Mouse (Mus musculus) hindbrain, embryonic 11.5 days (tissue): Measurements from ENCODE around the gene Cdc42. TPM values are rescaled to one million over a fixed set of nuclear protein-coding genes. Genes with fewer than 3 reads are reported as not detected.

ENCODE experiments used
- ATAC-seq: fragments of 200-750 bp; cut with Nextera tagmentation; 2 replicates; pipeline ENCODE4 v1.8.0; 2017; ENCODE audit warnings: mild to moderate bottlenecking, moderate TSS enrichment, moderate library complexity; ENCODE audit not compliant: low FRiP score
- DNase-seq: peaks from one replicate; pipeline ENCODE4 v3.0.0-alpha.2; 2015; ENCODE audit warnings: low spot score
- H3K27ac ChIP-seq: fragments of 300-500 bp; sonication (generic); 2 replicates; pipeline ENCODE4 v1.5.1; 2014; ENCODE audit warnings: mild to moderate bottlenecking, low read depth, low read length
- H3K27me3 ChIP-seq: fragments of 300-500 bp; sonication (generic); 2 replicates; pipeline ENCODE4 v1.6.1; 2014; ENCODE audit warnings: mild to moderate bottlenecking, low read length, moderate library complexity, mixed read lengths; ENCODE audit not compliant: control insufficient read depth, insufficient read depth
- H3K36me3 ChIP-seq: fragments of 300-500 bp; sonication (generic); 2 replicates; pipeline ENCODE4 v1.6.1; 2014; ENCODE audit warnings: mild to moderate bottlenecking, low read length, moderate library complexity, mixed read lengths; ENCODE audit not compliant: control insufficient read depth, insufficient read depth
- H3K4me1 ChIP-seq: fragments of 300-500 bp; sonication (generic); replicated peaks from 2 replicates; pipeline ENCODE4 v1.6.1; 2014; ENCODE audit warnings: low read length, mixed read lengths; ENCODE audit not compliant: control insufficient read depth, insufficient read depth
- H3K4me2 ChIP-seq: fragments of 300-500 bp; sonication (generic); replicated peaks from 2 replicates; pipeline ENCODE4 v1.6.1; 2014; ENCODE audit warnings: mild to moderate bottlenecking, low read depth, low read length
- H3K4me3 ChIP-seq: fragments of 300-500 bp; sonication (generic); 2 replicates; pipeline ENCODE4 v1.5.1; 2014; ENCODE audit warnings: low read depth, low read length
- H3K9ac ChIP-seq: fragments of 300-500 bp; sonication (generic); 2 replicates; pipeline ENCODE4 v1.6.1; 2014; ENCODE audit warnings: low read depth, low read length
- H3K9me3 ChIP-seq: fragments of 300-500 bp; sonication (generic); 2 replicates; pipeline ENCODE4 v1.6.1; 2016; ENCODE audit warnings: low read length; ENCODE audit not compliant: control insufficient read depth
- WGBS: fragments of 180-500 bp; shearing (Covaris S2); extraction: QIAGEN DNeasy Blood & Tissue Kit; methylation state at CpG from one replicate; pipeline ENCODE4 v1.1.7; 2014; 5-methylcytosine and 5-hydroxymethylcytosine counted together
- polyA plus RNA-seq: library from polyadenylated mRNA; unstranded; fragments of >200 nt; fragmentation: Nextera tagmentation; extraction: Ambion mirVana; gene quantifications from 2 replicates; pipeline ENCODE4 v1.2.1, GENCODE M21; 2014

The Cdc42 gene
- polyA plus RNA-seq, 1 experiment from 2014 or later = 692 TPM

- ATAC-seq (peak; percentile 58), DNase-seq (peak; percentile 56)
- Histone ChIP-seq H3K9ac (peak overlapping the region; percentile 67), H3K27ac (peak overlapping the region; percentile 56), H3K4me1 (peaks cover 14% of the 10 kb centered on the region), H3K9me3 (no peaks in the 10 kb centered on the region), H3K4me3 (peak overlapping the region; percentile 61), H3K27me3 (peaks cover 55% of the 10 kb centered on the region), H3K36me3 (no peaks in the 10 kb centered on the region), H3K4me2 (peak overlapping the region; percentile 98)
- WGBS = 2% methylated on average over 22 of the region's 22 CpGs
These were observed 79.1 kb downstream of the Cdc42 start for GRCm38 (mm10) chr4:137278144-137279040.

GRCm38 (mm10) chr4:137277600-137278143, 79.8 kb downstream of the Cdc42 start:
- 0% methylated on average over 33 of the region's 71 CpGs for WGBS
- peak overlapping the region; percentile 56 for H3K27ac ChIP-seq
- peaks cover 14% of the 10 kb centered on the region for H3K4me1 ChIP-seq
- H3K9ac ChIP-seq = peak overlapping the region; percentile 67
- peak overlapping the region; percentile 98 for H3K4me2 ChIP-seq
- H3K36me3 ChIP-seq = no peaks in the 10 kb centered on the region
- peak overlapping the region; percentile 61 for H3K4me3 ChIP-seq
- DNase-seq (no peak), ATAC-seq (no peak)
- H3K9me3 ChIP-seq = no peaks in the 10 kb centered on the region
- peaks cover 52% of the 10 kb centered on the region for H3K27me3 ChIP-seq

GRCm38 (mm10) chr4:137277166-137277513, 80.4 kb downstream of the Cdc42 start, which contains the start of gene Wnt4:
Wnt4 (plus strand) TSS chr4:137277489.
- H3K27me3 ChIP-seq = peaks cover 47% of the 10 kb centered on the region
- peak within 1 kb of the TSS; percentile 98 for H3K4me2 ChIP-seq
- no peaks in the 10 kb centered on the region for H3K36me3 ChIP-seq
- WGBS = 1% methylated on average over 21 of the region's 45 CpGs
- DNase-seq (peak; percentile 74), ATAC-seq (peak; percentile 73)
- H3K4me3 ChIP-seq = peak within 1 kb of the TSS; percentile 61
- peak within 1 kb of the TSS; percentile 67 for H3K9ac ChIP-seq
- H3K9me3 ChIP-seq = no peaks in the 10 kb centered on the region
- peaks cover 14% of the 10 kb centered on the region for H3K4me1 ChIP-seq
- H3K27ac ChIP-seq = peak within 1 kb of the TSS; percentile 56

- Histone ChIP-seq H3K4me2 (peak overlapping the region; percentile 98), H3K4me1 (peaks cover 14% of the 10 kb centered on the region), H3K27me3 (peaks cover 45% of the 10 kb centered on the region), H3K27ac (no peak overlapping the region), H3K9ac (peak overlapping the region; percentile 67), H3K9me3 (no peaks in the 10 kb centered on the region), H3K36me3 (no peaks in the 10 kb centered on the region), H3K4me3 (peak overlapping the region; percentile 61)
- no peak for DNase-seq
- ATAC-seq = peak; percentile 30; the same call in 1 of the 2 replicates
- 2% methylated on average over 44 of the region's 46 CpGs for WGBS
These were observed 80.9 kb downstream of the Cdc42 start for GRCm38 (mm10) chr4:137276443-137277165.

- no peak overlapping the region for H3K9ac ChIP-seq
- H3K27me3 ChIP-seq = peaks cover 35% of the 10 kb centered on the region
- H3K27ac ChIP-seq = no peak overlapping the region
- WGBS = 9% methylated on average over 6 of the region's 6 CpGs
- no peak overlapping the region for H3K4me3 ChIP-seq
- no peak for DNase-seq
- no peaks in the 10 kb centered on the region for H3K9me3 ChIP-seq
- H3K4me1 ChIP-seq = peaks cover 14% of the 10 kb centered on the region
- ATAC-seq = no peak
- H3K36me3 ChIP-seq = no peaks in the 10 kb centered on the region
- no peak overlapping the region for H3K4me2 ChIP-seq
These were observed 83.2 kb downstream of the Cdc42 start for GRCm38 (mm10) chr4:137274304-137274703.

GRCm38 (mm10) chr4:137271856-137272255, 85.7 kb downstream of the Cdc42 start:
- no peak for DNase-seq
- Histone ChIP-seq H3K4me2 (no peak overlapping the region), H3K4me3 (no peak overlapping the region), H3K27ac (no peak overlapping the region), H3K36me3 (no peaks in the 10 kb centered on the region), H3K9ac (no peak overlapping the region), H3K9me3 (no peaks in the 10 kb centered on the region), H3K27me3 (peaks cover 16% of the 10 kb centered on the region), H3K4me1 (peaks cover 4% of the 10 kb centered on the region)
- 82% methylated on average over 8 of the region's 8 CpGs for WGBS
- no peak for ATAC-seq

Other genes with a start within 250 kb of the Cdc42 start
- gene Wnt4, start 80.2 kb downstream of the Cdc42 start, polyA plus RNA-seq = 2.2 and 3.5 TPM in 2 replicates
- gene Cela3a, start 52.1 kb upstream of the Cdc42 start, polyA plus RNA-seq = not detected in 2 replicates
- gene Cela3b, start 72.8 kb upstream of the Cdc42 start, polyA plus RNA-seq = not detected in 2 replicates
- not detected in 2 replicates for gene 1700013G24Rik, start 95.6 kb upstream of the Cdc42 start, polyA plus RNA-seq
- gene Hspg2, start 111.0 kb upstream of the Cdc42 start, polyA plus RNA-seq = 14.7 and 18.1 TPM in 2 replicates
- 0.68 and 0.77 TPM in 2 replicates for gene Ldlrad2, start 216.8 kb upstream of the Cdc42 start, polyA plus RNA-seq
- 79.6 and 84.8 TPM in 2 replicates for gene Usp48, start 236.0 kb upstream of the Cdc42 start, polyA plus RNA-seq